Mouse (Mus musculus) kidney, adult 11 months (tissue): ENCODE measurements at regions not wholly inside any gene's neighbourhood (a gene's known extent, or its start where the extent isn't known, plus 50 kb on each side); places are given as distances from the start of the nearest gene placed in this dataset.
A peak's percentile ranks its signal among the peaks of the same experiment; 100 is the strongest.

Experiments used
- DNase-seq: peaks from one replicate; pipeline ENCODE4 v3.0.0; 2022

DNA sequence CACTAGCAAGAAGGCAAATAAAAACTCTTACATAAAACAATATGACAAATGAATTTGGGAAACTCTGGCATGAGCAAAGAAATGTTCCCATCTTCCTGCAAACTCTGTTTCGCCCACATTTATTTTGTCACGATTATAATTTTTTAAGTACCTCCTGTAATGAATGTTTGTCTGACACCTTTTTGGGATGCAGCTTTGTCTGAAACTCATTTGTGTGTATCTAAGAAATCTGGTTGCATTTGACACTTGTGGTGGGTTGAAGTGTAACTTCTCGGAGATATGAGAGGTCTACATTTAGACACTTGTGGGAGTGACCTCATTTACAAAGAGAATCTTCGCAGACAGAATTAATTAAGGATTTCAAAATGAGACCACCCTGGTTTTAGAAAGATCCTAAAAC is 155.9 kb upstream of the Fam98a start:
- no peak for DNase-seq

DNA sequence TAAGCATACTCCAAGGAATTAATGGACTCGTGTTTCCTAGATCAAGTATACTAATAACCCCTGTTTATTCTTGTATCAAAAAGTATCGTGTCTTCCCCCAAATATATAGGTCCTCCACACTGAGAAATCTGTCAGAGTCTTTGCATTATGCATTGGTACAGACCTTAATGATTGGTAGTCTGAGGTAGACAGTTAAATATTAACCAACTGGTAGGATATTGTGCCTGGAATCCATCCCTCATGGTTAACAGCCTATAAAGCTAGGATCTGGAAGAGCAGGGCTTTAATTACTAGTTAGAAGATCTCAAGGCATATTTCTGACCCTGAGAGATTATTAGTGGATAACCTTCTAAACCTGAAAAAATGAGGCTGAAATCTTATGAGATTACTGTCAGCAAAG is 153.6 kb upstream of the Fam98a start:
- DNase-seq: no peak

DNA sequence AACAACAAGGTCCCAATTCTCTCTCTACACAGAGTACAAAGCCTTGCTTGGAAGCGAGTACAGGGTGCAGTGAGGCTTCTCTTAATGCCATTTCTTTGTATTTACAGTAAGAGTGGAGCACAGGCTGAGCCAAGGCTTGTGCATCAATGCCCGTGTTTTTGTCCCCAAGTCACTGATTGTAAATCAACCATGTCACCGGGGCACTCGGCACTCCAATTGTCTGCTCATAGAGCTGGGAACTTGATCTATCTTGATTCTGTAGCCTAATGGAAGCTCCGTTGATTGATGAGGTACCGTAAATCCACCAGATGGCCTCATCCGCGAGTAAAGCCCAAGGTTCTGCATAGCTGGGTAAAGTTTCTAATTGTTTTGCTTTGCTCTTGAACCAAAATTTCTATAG is 152.1 kb upstream of the Fam98a start:
- no peak for DNase-seq

DNA sequence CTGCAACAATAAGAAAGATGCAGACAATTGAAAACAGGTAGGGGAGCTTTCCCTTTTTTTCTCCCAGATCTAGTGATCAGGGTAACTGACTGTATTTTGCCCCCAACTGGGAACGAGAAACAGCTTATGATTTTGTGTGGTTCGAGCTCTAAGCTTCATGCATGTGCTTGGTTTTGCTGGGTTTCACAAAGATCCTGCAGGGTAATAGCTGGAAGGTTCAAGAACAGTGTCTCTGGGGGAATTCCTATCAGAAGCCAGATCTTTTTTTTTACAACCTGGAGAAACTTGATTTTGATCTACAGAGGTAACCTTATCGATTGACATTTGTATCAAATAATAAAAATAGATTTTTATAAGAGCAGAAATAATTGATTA is 145.0 kb upstream of the Fam98a start:
- no peak for DNase-seq

DNA sequence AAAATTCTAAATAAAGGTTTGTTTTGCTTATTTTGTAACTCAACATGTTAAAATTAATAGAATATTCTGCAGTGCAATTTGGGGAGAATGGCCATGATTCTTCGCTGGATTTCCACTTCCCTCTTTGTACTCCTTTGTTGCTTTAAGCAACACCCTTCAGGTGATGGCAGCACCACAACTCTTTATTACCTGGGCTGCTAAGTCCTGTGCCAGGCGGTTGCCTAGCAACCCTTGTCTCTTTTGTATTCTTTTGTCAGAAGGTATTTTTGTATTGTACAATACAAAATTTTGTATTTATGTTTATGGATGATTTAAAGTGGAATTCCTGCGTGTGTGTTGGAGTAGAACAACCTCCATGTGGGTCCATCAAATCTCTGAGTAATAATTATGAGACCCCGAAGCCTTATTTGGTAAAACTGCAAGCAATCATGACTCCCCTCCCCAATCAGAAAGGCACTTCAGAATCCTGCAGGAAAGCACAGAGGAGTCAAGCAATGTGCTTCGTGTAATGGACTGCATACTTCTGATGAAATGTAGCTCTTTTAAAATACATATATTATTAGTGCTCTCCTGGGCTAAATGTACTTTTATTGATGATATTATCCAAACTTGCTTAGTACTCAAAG is 144.5 kb upstream of the Fam98a start:
- no peak for DNase-seq

DNA sequence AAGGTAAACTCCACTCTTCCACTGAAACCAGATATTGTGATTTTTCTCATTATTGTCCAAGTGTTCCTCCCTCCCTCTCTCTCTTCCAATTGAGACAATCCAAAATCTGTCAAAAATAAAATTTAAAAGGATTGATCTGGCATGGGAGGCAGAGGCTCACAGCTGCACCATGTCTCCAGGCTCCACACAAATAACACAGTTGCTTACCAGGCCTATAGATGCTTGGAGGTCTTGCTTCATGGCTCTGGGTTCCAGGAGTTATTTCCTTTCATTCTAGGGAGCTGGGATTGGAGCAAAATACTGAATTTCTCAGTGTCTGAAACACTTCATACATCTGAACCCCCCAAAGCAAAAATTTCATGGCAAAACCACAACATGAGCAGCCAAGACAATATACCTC is 134.2 kb upstream of the Fam98a start:
- no peak for DNase-seq

DNA sequence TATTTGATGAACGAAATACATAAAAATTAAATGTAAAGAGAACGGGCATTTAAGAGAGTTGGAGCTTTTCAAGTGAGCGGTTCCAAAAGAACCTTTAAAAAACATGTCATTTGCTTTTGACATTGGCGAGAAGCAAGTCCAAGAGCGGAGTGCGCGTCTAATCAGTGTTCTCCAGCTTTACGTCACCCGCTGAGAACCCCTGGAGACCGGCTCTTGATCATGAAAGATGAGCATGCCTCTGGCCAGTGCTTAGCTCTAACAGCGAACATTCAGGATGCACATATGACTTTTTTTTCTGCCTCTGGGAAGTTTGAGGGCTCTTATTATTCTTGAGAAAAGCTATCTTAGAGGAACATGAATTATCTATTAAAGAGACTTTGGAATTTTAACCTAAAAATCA is 95.2 kb upstream of the Fam98a start:
- no peak for DNase-seq

DNA sequence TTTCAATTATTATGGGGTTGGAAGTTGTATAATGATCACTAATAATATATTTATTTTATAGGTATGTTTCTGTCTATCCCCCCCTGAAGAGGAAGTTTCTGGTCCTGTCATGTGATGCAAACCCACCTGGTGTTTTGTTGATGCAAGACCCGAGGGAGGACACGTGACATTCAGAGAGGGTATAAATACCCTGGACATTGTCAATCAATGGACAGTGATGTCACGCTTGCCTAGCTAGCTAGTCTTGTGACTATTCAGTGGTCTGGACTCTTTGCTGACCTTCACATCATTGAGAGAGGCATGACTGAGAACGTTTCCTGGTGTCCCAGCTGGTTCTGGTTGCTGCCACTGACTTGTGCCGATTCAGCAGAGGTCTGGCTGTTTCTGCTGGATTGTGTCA is 93.0 kb upstream of the Fam98a start:
- DNase-seq: no peak

DNA sequence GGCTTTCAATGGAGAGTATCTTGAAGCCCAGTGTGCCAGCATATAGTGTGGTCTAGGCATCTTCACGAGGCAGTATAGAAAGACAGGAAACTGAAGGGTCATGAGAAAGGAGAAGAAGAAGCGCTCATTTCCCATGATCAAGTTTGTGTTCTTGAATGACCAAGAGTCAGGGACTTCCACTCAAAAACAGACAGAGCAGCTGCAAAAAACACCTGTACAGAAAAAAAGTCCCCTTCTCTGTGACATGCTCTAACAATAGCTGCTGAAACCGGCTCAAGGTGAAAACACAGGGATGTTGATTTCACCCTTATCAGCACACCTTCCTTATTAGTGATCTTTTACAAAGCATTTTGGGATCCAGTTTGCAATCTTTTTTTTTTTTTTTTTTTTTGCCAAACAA is 90.6 kb upstream of the Fam98a start:
- no peak for DNase-seq

DNA sequence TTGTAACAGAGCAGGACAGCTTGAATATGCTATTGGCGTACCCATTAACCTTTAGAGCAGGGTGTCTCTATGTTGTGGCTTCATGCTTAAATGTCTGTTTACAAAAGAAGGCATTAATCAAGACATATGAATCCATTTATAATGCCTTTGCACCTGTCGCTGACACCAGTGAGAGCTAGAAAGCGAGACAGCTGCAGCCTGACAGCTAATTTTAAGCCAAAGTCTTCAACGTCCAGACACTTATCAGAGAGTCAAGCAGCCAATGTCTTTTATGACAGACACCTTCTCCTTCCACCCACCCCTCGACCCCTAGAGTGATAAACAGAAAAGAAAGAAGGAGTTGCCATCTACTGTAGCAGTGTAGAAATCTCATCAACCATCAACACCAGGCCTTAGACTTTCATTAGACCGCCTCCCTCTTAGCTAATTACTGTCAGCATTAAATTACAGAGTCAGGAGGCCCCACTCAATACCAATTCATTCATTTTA is 89.3 kb upstream of the Fam98a start:
- no peak for DNase-seq

DNA sequence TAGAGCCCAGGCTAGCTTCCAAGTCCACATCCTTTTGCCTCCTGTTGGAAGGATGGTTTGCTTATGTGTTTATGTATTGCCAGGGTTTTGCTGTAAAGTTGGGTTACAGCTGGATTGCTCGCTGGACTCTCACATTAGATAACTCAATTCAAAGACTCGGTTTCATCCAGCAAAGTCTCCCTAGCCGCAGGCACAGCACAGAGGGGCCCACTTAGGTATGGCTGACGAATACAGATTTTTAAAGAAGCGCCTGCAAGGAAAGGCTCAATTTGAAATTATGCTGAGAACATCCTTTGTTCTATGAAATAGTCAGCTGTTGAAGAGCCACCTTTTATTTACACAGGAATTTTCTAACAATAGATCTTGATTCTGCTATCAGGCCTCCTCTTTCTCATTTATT is 88.8 kb upstream of the Fam98a start:
- DNase-seq: no peak

DNA sequence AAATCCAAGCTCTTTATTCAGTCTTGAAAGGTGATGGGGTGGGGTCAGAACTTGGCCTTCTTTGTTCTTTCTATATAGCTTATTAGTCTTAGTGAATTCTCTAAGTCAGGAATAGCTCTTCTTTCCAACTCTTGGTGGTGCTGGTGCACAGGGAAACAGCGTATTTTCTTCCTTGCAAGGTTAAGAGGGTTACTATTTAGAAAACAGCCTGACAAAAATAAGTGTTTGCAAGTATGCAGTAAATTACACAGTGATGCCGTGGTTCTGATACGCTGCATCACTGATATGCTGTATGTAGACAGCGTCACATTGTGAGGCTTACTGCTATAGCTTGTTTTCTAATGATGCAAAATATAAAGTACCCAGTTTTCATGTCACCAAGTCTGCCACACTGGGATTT is 78.1 kb upstream of the Fam98a start:
- DNase-seq: no peak

DNA sequence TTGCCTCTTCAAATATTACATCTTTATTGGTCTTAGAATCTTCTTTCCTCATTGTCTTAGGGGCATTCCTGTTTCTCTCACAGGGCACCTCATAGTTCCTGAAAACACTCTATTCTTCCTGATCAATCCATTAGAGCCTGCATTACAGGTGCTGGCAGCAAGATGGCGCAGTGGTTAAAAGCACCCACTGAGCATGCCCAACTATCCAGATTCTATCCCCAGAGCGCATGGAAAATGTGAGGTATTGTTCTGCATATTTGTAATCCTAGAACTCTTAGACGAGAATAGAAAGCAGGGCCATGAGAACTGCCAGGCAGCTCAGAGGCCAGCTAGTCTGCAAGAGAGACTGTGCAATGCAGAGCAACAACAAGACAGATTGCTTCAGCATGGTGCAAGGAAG is 67.7 kb upstream of the Fam98a start:
- no peak for DNase-seq

DNA sequence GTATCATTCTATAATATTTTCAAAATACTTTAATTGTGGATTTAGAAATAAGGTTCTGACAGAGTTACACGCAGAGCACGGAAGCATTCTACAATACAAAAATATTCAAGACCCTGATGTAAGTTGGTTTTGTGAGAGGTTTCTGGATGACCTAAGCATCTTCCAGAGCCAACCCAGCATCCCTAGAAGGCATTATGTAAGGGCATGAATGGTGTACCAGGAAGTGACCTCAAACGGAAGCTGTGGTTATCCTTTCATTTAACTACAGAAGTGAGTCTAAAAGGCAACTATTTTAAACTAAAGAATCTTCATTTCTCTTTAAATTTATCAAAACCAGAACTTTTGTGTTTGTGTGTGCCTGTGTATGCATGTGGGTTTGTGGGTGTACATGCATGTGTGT is 66.8 kb upstream of the Fam98a start:
- DNase-seq: no peak

DNA sequence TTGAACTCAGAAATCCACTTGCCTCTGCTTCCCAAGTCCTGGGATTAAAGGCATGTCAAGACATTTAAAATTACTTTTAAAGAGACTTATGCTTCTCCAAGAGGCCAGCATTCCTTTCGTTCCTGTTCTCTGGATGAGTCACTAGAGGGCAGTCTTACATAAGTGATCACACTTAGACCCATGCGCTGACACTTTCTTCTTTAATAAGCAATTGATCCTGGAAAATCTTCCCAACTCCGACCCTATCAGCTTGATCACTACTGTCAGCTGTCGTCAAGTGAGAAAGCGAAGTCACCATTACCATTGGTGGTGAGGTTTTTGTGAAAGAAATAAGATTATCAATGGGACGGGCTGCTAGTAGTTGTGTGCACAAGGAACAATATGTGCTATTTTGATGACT is 65.5 kb upstream of the Fam98a start:
- no peak for DNase-seq

DNA sequence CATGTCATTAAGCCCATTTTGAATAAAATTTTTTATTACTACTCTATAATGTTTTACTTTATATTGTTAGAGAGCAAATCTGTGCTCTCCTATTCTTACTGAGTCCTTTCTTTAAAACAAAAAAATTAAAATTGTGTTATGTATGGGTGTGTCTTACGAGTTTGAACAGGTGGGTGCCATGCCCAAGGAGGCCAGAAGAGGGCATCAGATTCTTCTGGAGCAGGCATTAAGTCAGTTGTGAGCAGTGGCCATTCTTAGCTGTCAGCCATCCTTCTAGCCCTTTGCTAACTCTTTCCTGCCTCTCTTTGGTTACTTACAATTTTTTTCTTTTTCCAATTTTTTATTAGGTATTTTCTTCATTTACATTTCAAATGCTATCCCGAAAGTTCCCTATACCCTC is 63.6 kb upstream of the Fam98a start:
- peak; percentile 3 for DNase-seq

DNA sequence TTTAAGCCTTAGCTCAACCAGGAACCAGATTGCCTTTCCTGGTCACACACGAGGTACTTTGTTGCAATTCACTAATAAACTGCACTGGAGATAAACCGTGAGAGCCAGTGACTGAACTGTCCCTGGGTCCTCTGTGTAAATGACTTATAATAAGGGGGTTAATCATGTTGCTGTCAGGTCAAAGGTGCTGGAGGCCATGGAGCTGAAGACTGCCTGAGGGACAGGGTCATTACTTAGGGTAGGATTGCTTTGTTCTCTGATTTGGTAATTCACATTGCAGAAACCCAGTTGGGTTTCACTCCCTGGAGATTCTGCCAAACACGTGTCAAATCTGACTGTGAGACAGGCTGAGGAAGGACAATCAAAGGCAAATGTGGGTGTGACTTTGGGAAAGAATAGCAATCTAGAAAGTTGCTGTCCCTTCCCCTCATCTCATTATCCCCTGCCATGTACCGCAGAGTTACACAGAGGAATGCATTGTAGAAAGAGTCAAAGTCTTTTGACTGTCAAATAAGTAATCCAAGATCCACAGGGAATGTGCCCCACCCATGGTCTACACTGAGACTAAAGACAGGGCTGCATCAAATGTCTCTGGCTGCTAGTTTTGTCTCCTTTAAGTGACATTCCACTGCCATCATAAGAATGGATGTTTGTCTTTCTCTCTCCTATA is 51.8 kb upstream of the Fam98a start:
- DNase-seq: no peak
